Mouse (Mus musculus): ENCODE results near the gene Fam126a.

- TF ChIP-seq CTCF (IDR thresholded peaks at IDR 0.05; ENCODE audit: low read depth) (no peak), EP300 (IDR thresholded peaks at IDR 0.05; ENCODE audit: low read depth) (no peak)
Observed at GRCm38 (mm10) chr5:24029946-24030578, 428 bp downstream of the Fam126a start.
